Mouse (Mus musculus): Measurements from ENCODE around the gene Snx4.

- TF ChIP-seq FLI1 (IDR thresholded peaks at IDR 0.05; ENCODE audit: low read length) = no peak
- TF ChIP-seq GATA1 (IDR thresholded peaks at IDR 0.05; ENCODE audit: borderline replicate concordance, low read length) = no peak
These were observed 10.9 kb downstream of the Snx4 start for GRCm38 (mm10) chr16:33262096-33262495.
